Mouse (Mus musculus): ENCODE results near the gene Gckr. TPM values are rescaled to one million over a fixed set of nuclear protein-coding genes. Genes with fewer than 3 reads are reported as not detected.

Gene Gckr
- 0.16 TPM for polyA plus RNA-seq (2012; fragmentation: generic; extraction: Trizol)

- H3K79me2 ChIP-seq (ENCODE audit: control insufficient read depth, insufficient read depth), result no peaks in the 10 kb centered on the region
- no peaks in the 10 kb centered on the region for H3K36me3 ChIP-seq (ENCODE audit: control insufficient read depth, insufficient read depth)
- H3K4me2 ChIP-seq (ENCODE audit: low read depth), result no peak within 1 kb of the TSS
- peaks cover 34% of the 10 kb centered on the region for H3K27me3 ChIP-seq (ENCODE audit: control insufficient read depth, insufficient read depth, insufficient read length)
- peak within 1 kb of the TSS; percentile 11 for H3K4me3 ChIP-seq
- no peak within 1 kb of the TSS for H3ac ChIP-seq (ENCODE audit: control insufficient read depth, insufficient read length)
- TF ChIP-seq TCF3 (IDR thresholded peaks at IDR 0.05; ENCODE audit: insufficient read length, low read depth) (no peak), USF1 (IDR thresholded peaks at IDR 0.05; ENCODE audit: low read depth) (no peak), MAX (IDR thresholded peaks at IDR 0.05; ENCODE audit: low read depth) (no peak), TCF12 (IDR thresholded peaks at IDR 0.05; ENCODE audit: insufficient read depth, poor library complexity, severe bottlenecking) (no peak), CEBPB (IDR thresholded peaks at IDR 0.05; ENCODE audit: insufficient read depth, poor library complexity, severe bottlenecking) (no peak), POLR2A (IDR thresholded peaks at IDR 0.05; ENCODE audit: insufficient read length, low read depth) (no peak), REST (IDR thresholded peaks at IDR 0.05; ENCODE audit: insufficient read depth, insufficient read length) (no peak), SRF (IDR thresholded peaks at IDR 0.05; ENCODE audit: control insufficient read depth, insufficient read length, low read depth) (no peak)
Observed at GRCm38 (mm10) chr5:31297047-31297757, at the start of gene Gckr. Gene Gckr, plus strand, starts transcription at chr5:31297443.

GRCm38 (mm10) chr5:31250716-31251115 lies 46.5 kb upstream of the Gckr start:
- H3K79me2 ChIP-seq (ENCODE audit: control insufficient read depth, insufficient read depth), result no peaks in the 10 kb centered on the region
- no peak overlapping the region for H3K4me2 ChIP-seq (ENCODE audit: low read depth)
- H3K27me3 ChIP-seq (ENCODE audit: control insufficient read depth, insufficient read depth, insufficient read length), result no peaks in the 10 kb centered on the region
- H3K4me3 ChIP-seq, result no peak overlapping the region
- TF ChIP-seq POLR2AphosphoS2 (IDR thresholded peaks at IDR 0.05; ENCODE audit: insufficient read length, low read depth), result no peak
- no peak for TF ChIP-seq TCF12 (IDR thresholded peaks at IDR 0.05; ENCODE audit: insufficient read depth, poor library complexity, severe bottlenecking)
- no peak for TF ChIP-seq MYOD1 (IDR thresholded peaks at IDR 0.05; ENCODE audit: control insufficient read depth in 1 of 3, insufficient read length in 2 of 3, low read depth in 2 of 3)
- TF ChIP-seq E2F4 (IDR thresholded peaks at IDR 0.05; ENCODE audit: insufficient read depth), result no peak
- TF ChIP-seq REST (IDR thresholded peaks at IDR 0.05; ENCODE audit: insufficient read depth, insufficient read length), result no peak
- TF ChIP-seq MAX (IDR thresholded peaks at IDR 0.05; ENCODE audit: low read depth), result no peak
- no peak for TF ChIP-seq MYOG (IDR thresholded peaks at IDR 0.05; ENCODE audit: control insufficient read depth in 1 of 3, insufficient read depth in 1 of 3, insufficient read length in 2 of 3, low read depth in 2 of 3)
- TF ChIP-seq TCF3 (IDR thresholded peaks at IDR 0.05; ENCODE audit: insufficient read length, low read depth), result no peak
- no peak for TF ChIP-seq POLR2A (IDR thresholded peaks at IDR 0.05; ENCODE audit: insufficient read length, low read depth)
- no peak for TF ChIP-seq SRF (IDR thresholded peaks at IDR 0.05; ENCODE audit: control insufficient read depth, insufficient read length, low read depth)
- no peak for TF ChIP-seq CEBPB (IDR thresholded peaks at IDR 0.05; ENCODE audit: insufficient read depth, poor library complexity, severe bottlenecking)
- TF ChIP-seq USF1 (IDR thresholded peaks at IDR 0.05; ENCODE audit: low read depth), result no peak
- H3K36me3 ChIP-seq (ENCODE audit: control insufficient read depth, insufficient read depth), result peaks cover 45% of the 10 kb centered on the region
- no peak overlapping the region for H3ac ChIP-seq (ENCODE audit: control insufficient read depth, insufficient read length)

GRCm38 (mm10) chr5:31251541-31252101 lies 45.6 kb upstream of the Gckr start, which contains the start of gene Krtcap3:
Gene Krtcap3, plus strand, starts transcription at chr5:31251691.
- no peaks in the 10 kb centered on the region for H3K79me2 ChIP-seq (ENCODE audit: control insufficient read depth, insufficient read depth)
- H3K4me3 ChIP-seq, result no peak within 1 kb of the TSS
- H3K27me3 ChIP-seq (ENCODE audit: control insufficient read depth, insufficient read depth, insufficient read length), result no peaks in the 10 kb centered on the region
- H3K4me2 ChIP-seq (ENCODE audit: low read depth), result no peak within 1 kb of the TSS
- no peak for TF ChIP-seq MYOD1 (IDR thresholded peaks at IDR 0.05; ENCODE audit: control insufficient read depth in 1 of 3, insufficient read length in 2 of 3, low read depth in 2 of 3)
- peak; percentile 73 for TF ChIP-seq POLR2AphosphoS2 (IDR thresholded peaks at IDR 0.05; ENCODE audit: insufficient read length, low read depth)
- TF ChIP-seq USF1 (IDR thresholded peaks at IDR 0.05; ENCODE audit: low read depth), result no peak
- H3ac ChIP-seq (ENCODE audit: control insufficient read depth, insufficient read length), result no peak within 1 kb of the TSS
- peaks cover 37% of the 10 kb centered on the region for H3K36me3 ChIP-seq (ENCODE audit: control insufficient read depth, insufficient read depth)

GRCm38 (mm10) chr5:31252151-31252550 lies 45.1 kb upstream of the Gckr start:
- Histone ChIP-seq H3K27me3 (ENCODE audit: control insufficient read depth, insufficient read depth, insufficient read length) (no peaks in the 10 kb centered on the region), H3ac (ENCODE audit: control insufficient read depth, insufficient read length) (no peak overlapping the region), H3K36me3 (ENCODE audit: control insufficient read depth, insufficient read depth) (peaks cover 37% of the 10 kb centered on the region), H3K4me2 (ENCODE audit: low read depth) (no peak overlapping the region), H3K4me3 (no peak overlapping the region), H3K79me2 (ENCODE audit: control insufficient read depth, insufficient read depth) (no peaks in the 10 kb centered on the region)
- TF ChIP-seq POLR2A (IDR thresholded peaks at IDR 0.05; ENCODE audit: insufficient read length, low read depth) (peak; percentile 27), E2F4 (IDR thresholded peaks at IDR 0.05; ENCODE audit: insufficient read depth) (no peak)

GRCm38 (mm10) chr5:31252795-31253545 lies 44.3 kb upstream of the Gckr start:
- H3K4me3 ChIP-seq, result no peak overlapping the region

More at GRCm38 (mm10) chr5:31252795-31253545, 44.3 kb upstream of the Gckr start:
- Histone ChIP-seq H3K27me3 (ENCODE audit: control insufficient read depth, insufficient read depth, insufficient read length) (no peaks in the 10 kb centered on the region), H3K79me2 (ENCODE audit: control insufficient read depth, insufficient read depth) (no peaks in the 10 kb centered on the region), H3K4me2 (ENCODE audit: low read depth) (no peak overlapping the region), H3K36me3 (ENCODE audit: control insufficient read depth, insufficient read depth) (peaks cover 32% of the 10 kb centered on the region), H3ac (ENCODE audit: control insufficient read depth, insufficient read length) (no peak overlapping the region)
- TF ChIP-seq POLR2AphosphoS2 (IDR thresholded peaks at IDR 0.05; ENCODE audit: insufficient read length, low read depth) (peak; percentile 18), CEBPB (IDR thresholded peaks at IDR 0.05; ENCODE audit: insufficient read depth, poor library complexity, severe bottlenecking) (no peak)
